Mouse (Mus musculus): ENCODE data around the gene Gps2.

DNA sequence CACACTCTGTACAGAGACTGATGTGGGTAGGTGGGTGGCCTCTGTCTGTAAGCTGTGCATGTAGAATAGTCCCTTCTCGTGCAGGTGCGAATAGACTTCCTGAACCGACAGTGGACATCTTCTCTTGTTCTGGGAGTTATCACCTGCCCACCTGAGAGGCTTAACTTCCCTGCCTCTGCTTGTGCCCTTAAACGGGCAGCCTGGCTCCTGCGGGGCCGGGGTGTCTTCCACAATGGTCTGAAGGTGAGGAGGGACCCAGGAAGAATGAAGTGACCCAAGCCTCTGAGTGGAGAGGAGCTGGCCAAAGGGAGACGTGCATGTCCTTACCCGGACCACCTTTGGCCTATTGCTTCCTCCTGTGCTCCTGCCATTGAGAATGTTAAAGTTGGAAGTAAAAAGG lies 3.5 kb upstream of the Gps2 start:
- TF ChIP-seq CTCF (IDR thresholded peaks at IDR 0.05; ENCODE audit: low read depth, low read length) (no peak), POLR2A (IDR thresholded peaks at IDR 0.05; ENCODE audit: extremely low read depth, insufficient read depth, low read length) (no peak)
